Mouse (Mus musculus) skeletal muscle tissue, adult 2 months (tissue): Measurements from ENCODE around the gene Hist3h2a.
"Not testable (repeated sequence)": the region's sequence is repeated elsewhere in the genome, so short reads cannot be mapped to it uniquely, and the experiment has no call there.

Experiments
- DNase-seq: peaks from one replicate; pipeline ENCODE4 v3.0.0-alpha.2; 2012; ENCODE audit warnings: low read depth, low spot score

Gene Hist3h2a

GRCm38 (mm10) chr11:58947798-58948528 is 6.5 kb upstream of the Hist3h2a start:
- no peak for DNase-seq

DNA sequence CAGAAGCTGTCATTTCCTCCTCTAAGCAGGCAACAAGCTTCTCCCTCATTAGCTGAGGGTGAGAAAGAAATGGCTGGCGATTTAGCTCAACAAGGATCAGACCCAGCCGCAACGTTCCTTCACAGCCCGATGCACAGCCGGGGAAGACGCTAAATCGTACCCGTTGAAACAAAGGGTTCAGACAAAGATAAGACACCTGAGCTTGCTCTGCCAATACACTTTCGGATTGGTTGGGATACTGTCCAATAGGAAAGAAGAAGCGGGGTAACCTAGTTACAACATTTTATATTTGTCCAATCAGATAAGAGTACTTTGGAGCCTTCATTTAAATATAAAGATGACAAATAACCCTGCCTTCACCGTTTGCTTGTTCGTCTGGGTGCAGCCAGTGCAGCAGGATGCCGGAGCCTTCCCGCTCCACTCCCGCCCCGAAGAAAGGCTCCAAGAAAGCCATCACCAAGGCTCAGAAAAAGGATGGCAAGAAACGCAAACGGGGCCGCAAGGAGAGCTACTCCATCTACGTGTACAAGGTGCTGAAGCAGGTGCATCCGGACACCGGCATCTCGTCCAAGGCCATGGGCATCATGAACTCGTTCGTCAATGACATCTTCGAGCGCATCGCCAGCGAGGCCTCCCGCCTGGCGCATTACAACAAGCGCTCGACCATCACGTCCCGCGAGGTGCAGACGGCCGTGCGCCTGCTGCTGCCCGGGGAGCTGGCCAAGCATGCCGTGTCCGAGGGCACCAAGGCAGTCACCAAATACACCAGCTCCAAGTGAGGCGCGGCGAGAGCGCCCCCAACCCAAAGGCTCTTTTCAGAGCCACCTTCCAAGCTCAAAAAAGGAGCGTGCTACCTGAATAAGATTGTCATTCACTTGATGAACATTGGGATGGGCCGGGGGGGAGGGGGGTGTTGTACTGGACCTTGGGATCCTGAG is 5.7 kb upstream of the Hist3h2a start, which contains the start of gene Hist3h2ba:
Hist3h2ba (plus strand) TSS at position 379 of the 938 bp plus-strand sequence.
- peak; percentile 59 for DNase-seq

DNA sequence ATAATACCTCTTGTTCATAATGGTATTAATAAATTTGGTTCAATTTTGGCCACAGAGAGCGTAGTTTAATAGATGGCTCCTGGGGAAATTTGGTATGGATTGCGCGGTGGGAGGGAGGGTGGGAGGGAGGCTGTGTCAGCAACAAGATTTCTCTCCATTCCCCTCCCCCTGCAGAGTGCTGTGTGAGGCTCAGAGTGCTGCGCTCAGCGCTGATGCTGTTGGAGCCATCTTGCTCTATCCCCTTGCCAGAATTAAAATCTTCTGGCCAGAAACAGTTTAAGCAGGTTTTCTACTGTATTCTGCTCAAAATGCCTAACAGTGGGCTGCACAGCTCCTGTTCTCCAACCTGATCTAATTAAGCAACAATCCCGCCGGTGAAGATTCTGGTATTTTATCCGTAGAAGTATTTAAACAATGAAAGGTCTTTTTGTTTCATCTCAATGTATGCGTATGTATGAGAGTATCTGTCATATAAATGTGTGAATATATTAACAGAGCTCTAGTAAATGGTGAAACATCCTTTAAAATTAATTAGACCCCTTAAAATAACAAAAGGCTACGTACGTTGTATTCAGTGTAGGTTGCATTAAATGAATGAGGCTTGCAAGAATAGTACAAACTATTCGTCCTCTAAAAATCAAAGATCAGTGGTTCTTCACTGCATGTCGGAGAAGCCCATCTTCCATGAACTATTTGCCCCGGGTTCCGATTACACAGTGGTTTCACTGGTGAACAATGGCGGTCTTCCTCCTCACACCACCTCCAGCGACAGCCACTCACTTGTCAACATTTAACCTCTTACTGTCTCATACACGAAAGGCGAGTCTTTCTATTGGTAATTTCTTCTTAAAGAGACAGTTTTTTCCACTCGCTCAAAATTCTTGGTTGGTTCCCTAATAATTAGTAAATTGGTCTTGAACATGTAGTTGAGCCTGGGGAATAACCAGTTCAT is 4.7 kb upstream of the Hist3h2a start:
- DNase-seq = no peak

GRCm38 (mm10) chr11:58951210-58951609 is 3.3 kb upstream of the Hist3h2a start:
- no peak for DNase-seq

- no peak for DNase-seq
These were observed 925 bp upstream of the Hist3h2a start for GRCm38 (mm10) chr11:58953351-58954169.

GRCm38 (mm10) chr11:58954170-58954419 is 390 bp upstream of the Hist3h2a start:
- DNase-seq = not testable (repeated sequence)

DNA sequence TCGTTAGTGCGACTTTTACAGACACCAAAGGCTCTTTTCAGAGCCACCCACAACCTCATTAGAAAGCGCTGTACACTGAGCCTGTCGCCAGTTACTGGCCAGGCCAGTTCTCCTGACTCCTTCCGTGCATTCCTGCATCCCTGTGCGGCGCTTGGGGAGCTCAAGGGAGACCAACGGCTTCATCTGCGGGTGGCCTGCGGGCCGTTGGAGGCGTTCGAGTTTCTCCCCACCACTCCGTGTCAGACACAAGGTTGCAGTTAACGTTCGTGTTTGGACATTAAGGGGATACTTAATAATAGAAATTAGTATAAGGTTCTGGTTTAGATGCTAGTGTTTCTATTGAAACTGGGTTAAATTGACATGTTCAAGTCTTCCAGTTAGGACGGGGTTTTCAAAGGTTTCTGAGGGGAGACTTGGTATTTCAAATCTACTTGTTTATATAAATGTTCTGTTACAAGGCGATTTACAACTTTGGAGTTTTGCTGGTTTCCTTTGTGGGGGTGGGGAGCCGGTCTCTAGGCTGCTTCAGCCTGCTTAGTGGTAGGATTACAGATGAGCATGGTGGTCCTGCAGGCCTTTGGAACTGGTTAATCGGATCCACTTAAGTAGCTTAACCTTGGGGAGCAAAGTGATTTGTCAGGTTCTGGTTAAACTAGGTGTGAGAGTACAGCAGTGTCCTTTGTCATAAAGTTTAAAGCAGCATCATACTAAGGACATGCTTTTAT is 820 bp downstream of the Hist3h2a start:
- DNase-seq = no peak

GRCm38 (mm10) chr11:58955868-58956257 is 1.4 kb downstream of the Hist3h2a start:
- DNase-seq = no peak

- no peak for DNase-seq
These were observed 2.9 kb downstream of the Hist3h2a start for GRCm38 (mm10) chr11:58957226-58957914.

DNA sequence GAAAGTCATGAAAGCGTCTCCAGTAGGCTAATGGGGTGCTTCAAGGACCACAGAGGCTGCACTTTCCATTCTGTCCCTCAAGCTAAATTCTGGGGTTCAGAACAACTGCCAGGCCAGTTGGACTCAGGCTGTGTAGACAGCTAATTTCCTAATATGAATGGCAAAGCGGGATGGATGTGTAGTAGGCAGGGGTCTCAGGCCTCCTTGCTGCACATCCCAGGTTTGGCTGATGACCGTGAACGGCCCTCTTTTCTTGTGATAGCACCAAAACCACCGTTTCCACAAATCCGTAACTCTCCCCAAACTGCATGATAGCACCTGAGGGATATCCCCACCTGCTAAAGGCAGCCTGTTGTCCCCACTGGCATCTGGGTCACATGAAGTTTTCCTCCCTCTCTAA is 4.1 kb downstream of the Hist3h2a start:
- no peak for DNase-seq

DNA sequence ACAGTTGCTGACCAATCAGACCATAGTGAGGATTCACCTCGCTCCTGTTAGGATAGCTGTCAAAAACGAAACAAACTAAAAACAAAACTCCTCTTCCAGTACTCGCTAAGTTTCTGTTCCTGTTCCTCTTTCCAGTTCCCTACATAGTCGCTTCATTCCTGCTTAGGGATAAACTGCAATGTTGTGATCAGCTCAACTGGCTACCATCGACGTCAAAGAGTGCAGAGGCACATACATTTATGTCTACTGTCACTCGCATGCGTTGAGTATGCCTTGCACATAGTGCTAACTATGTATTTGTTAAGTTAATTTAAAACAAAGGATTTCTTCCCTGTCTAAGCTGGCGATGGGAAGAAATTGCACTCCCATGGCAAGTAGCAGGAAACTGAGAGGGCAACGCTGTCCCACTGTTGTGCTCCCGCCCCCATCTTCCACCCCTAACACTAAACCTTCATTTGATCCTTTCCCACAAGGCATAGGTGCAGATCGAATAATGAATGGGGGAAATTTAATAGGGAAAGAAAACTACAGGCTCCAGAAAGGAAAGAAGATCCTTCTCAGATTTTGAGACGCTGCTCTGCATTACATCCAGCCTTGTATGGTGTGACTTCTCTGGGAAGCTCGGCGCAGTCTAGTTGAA is 4.8 kb downstream of the Hist3h2a start:
- DNase-seq = no peak

DNA sequence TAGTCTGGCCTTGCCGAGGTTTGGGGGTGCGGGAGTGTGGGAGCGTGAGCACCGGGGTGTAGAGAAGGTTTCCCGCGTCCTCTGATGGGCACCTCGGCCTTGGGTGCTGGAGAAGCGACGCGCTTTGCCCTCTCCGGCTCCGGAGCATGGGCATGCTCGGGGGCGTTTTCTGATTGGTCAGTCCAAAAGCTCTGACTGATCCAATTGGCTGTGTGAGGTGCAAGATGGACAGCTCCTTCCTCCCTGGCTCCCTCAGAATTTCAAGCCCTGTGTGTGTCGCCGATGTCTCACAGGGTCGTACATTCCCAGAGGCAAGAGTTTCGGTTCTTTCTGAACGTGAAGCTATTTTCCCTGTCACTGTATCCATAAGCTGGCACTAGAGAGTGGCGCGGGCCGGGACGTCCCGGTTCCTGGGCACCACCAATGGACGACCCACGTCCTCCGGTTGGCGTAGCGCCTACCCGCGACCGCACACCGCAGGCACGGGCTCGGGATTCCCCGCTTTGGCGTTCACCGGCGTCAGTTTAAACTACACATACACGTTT is 5.5 kb downstream of the Hist3h2a start:
- peak; percentile 84 for DNase-seq

GRCm38 (mm10) chr11:58961364-58962177 is 7.1 kb downstream of the Hist3h2a start:
- no peak for DNase-seq

- DNase-seq = no peak
These were observed 9.1 kb downstream of the Hist3h2a start for GRCm38 (mm10) chr11:58963543-58963942.

- no peak for DNase-seq
These were observed 9.7 kb downstream of the Hist3h2a start for GRCm38 (mm10) chr11:58964216-58964615.

DNA sequence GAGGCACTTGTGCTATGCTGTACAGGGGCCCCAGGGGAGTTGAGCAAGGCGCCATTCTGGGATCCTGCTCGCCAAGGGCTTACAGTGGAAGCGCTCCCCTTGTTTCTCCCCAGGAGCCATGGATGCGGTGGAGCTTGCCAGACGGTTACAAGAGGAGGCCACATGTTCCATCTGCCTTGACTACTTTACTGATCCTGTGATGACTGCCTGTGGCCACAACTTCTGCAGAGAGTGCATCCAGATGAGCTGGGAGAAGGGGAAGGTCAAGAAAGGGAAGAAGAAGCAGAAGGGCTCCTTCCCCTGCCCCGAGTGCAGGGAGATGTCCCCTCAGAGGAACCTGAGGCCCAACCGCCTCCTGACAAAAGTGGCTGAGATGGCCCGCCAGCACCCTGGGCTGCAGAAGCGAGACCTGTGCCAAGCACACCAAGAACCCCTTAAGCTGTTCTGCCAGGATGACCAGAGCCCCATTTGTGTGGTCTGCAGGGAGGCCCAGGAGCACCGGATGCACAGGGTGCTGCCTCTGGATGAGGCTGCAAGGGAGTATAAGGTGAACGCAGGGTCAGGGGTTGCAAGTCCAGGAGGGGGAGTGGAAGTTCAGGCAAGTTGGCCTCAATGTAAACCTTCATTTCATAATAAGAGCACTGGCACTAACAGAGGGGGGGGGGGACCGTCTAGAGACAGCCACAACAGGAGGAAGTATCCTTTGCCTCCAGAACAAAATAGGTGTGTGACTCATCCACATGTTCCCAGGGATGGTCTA is 10.7 kb downstream of the Hist3h2a start:
- DNase-seq = no peak

- no peak for DNase-seq
These were observed 12.9 kb downstream of the Hist3h2a start for GRCm38 (mm10) chr11:58967346-58967745.
